Mouse (Mus musculus) MEL (cell line): ENCODE measurements at regions not wholly inside any gene's neighbourhood (a gene's known extent, or its start where the extent isn't known, plus 50 kb on each side); places are given as distances from the start of the nearest gene placed in this dataset.

Experiments
- DNase-seq: peaks from one replicate; pipeline ENCODE4 v3.0.0; 2011; ENCODE audit warnings: low read depth, low spot score
- H3K27ac ChIP-seq: 2 replicates; pipeline ENCODE4 v1.5.1; 2012; ENCODE audit warnings: low read depth, mild to moderate bottlenecking, control low read depth, low read length, moderate library complexity; ENCODE audit not compliant: control insufficient read depth
- H3K27me3 ChIP-seq, 2 experiments: fragments of 150-350 bp in 1 of 2; sonication (generic) in 1 of 2; 2 replicates each; pipeline ENCODE4 v1.6.1; 2012; ENCODE audit warnings: low read length in 2 of 2, mild to moderate bottlenecking in 2 of 2, improper control_type of control experiment in 1 of 2, moderate library complexity in 1 of 2; ENCODE audit not compliant: insufficient read depth in 2 of 2, control insufficient read depth in 1 of 2
- H3K36me3 ChIP-seq, 2 experiments: 2 replicates each; pipeline ENCODE4 v1.6.1; 2012 to 2014; ENCODE audit warnings: low read length in 2 of 2, improper control_type of control experiment in 1 of 2, inconsistent platforms in 1 of 2, mild to moderate bottlenecking in 1 of 2; ENCODE audit not compliant: insufficient read depth in 2 of 2, control insufficient read depth in 1 of 2
- H3K4me1 ChIP-seq, 2 experiments: fragments of 150-350 bp in 1 of 2; sonication (generic) in 1 of 2; 2 replicates each; pipeline ENCODE4 v1.6.1; 2012; ENCODE audit warnings: low read length in 2 of 2, improper control_type of control experiment in 1 of 2, mild to moderate bottlenecking in 1 of 2; ENCODE audit not compliant: insufficient read depth in 2 of 2, control insufficient read depth in 1 of 2
- H3K4me3 ChIP-seq, 2 experiments: fragments of 150-350 bp in 1 of 2; sonication (generic) in 1 of 2; 2 replicates each; pipeline ENCODE4 v1.5.1; 2012; ENCODE audit warnings: low read depth in 2 of 2, low read length in 2 of 2, mild to moderate bottlenecking in 2 of 2, moderate library complexity in 2 of 2, control low read depth in 1 of 2, improper control_type of control experiment in 1 of 2; ENCODE audit not compliant: control insufficient read depth in 1 of 2, insufficient read depth in 1 of 2
- H3K79me2 ChIP-seq: 2 replicates; pipeline ENCODE4 v1.6.1; 2012; ENCODE audit warnings: mild to moderate bottlenecking, low read length, moderate library complexity; ENCODE audit not compliant: control insufficient read depth, poor library complexity, insufficient read depth
- H3K9ac ChIP-seq: 2 replicates; pipeline ENCODE4 v1.6.1; 2012; ENCODE audit warnings: low read depth, mild to moderate bottlenecking, control low read depth, low read length, moderate library complexity; ENCODE audit not compliant: control insufficient read depth, poor library complexity, severe bottlenecking
- H3K9me3 ChIP-seq: fragments of 150-350 bp; sonication (generic); replicated peaks from 2 replicates; pipeline ENCODE4 v1.6.1; 2012; ENCODE audit warnings: mild to moderate bottlenecking, low read length, improper control_type of control experiment, moderate library complexity; ENCODE audit not compliant: insufficient read depth
- CHD1 ChIP-seq: IDR thresholded peaks from 2 replicates; pipeline ENCODE4 v1.6.1; 2012; ENCODE audit warnings: low read depth, mild to moderate bottlenecking, inconsistent platforms, low read length, improper control_type of control experiment
- CHD2 ChIP-seq: IDR thresholded peaks from 2 replicates; pipeline ENCODE4 v1.6.1; 2011; ENCODE audit warnings: low read length, improper control_type of control experiment
- CTCF ChIP-seq, 3 experiments: IDR thresholded peaks in 2 of 3; conservative IDR thresholded peaks in 1 of 3; 2 replicates each; pipeline ENCODE4 v1.5.1; 2011 to 2012; ENCODE audit warnings: low read length in 3 of 3, low read depth in 2 of 3, mild to moderate bottlenecking in 2 of 3, improper control_type of control experiment in 1 of 3, inconsistent platforms in 1 of 3, mixed read lengths in 1 of 3, moderate library complexity in 1 of 3; ENCODE audit not compliant: control insufficient read depth in 1 of 3, insufficient read depth in 1 of 3, poor library complexity in 1 of 3, severe bottlenecking in 1 of 3
- E2F4 ChIP-seq: IDR thresholded peaks from 2 replicates; pipeline ENCODE4 v1.6.1; 2011; ENCODE audit warnings: low read depth, low read length, improper control_type of control experiment, borderline replicate concordance
- ETS1 ChIP-seq: IDR thresholded peaks from 2 replicates; pipeline ENCODE4 v1.6.1; 2012; ENCODE audit warnings: low read depth, mild to moderate bottlenecking, inconsistent platforms, low read length, improper control_type of control experiment, moderate library complexity
- GABPA ChIP-seq: IDR thresholded peaks from 2 replicates; pipeline ENCODE4 v1.6.1; 2012; ENCODE audit warnings: low read depth, mild to moderate bottlenecking, inconsistent platforms, low read length, improper control_type of control experiment, moderate library complexity
- GATA1 ChIP-seq: IDR thresholded peaks from 2 replicates; pipeline ENCODE4 v1.6.1; 2011; ENCODE audit warnings: low read depth, low read length, improper control_type of control experiment
- JUND ChIP-seq: IDR thresholded peaks from 2 replicates; pipeline ENCODE4 v1.6.1; 2011; ENCODE audit warnings: low read depth, mild to moderate bottlenecking, improper control_type of control experiment, low read length
- KAT2A ChIP-seq: conservative IDR thresholded peaks from 2 replicates; pipeline ENCODE4 v1.6.1; 2012; ENCODE audit warnings: low read depth, low read length, improper control_type of control experiment, inconsistent platforms
- MAFK ChIP-seq: IDR thresholded peaks from 2 replicates; pipeline ENCODE4 v1.6.1; 2011; ENCODE audit warnings: low read depth, mild to moderate bottlenecking, low read length, improper control_type of control experiment, borderline replicate concordance
- MAX ChIP-seq: IDR thresholded peaks from 2 replicates; pipeline ENCODE4 v1.6.1; 2011; ENCODE audit warnings: low read length, improper control_type of control experiment
- MAZ ChIP-seq: IDR thresholded peaks from 2 replicates; pipeline ENCODE4 v1.6.1; 2012; ENCODE audit warnings: low read depth, mild to moderate bottlenecking, inconsistent platforms, low read length, improper control_type of control experiment
- MXI1 ChIP-seq: IDR thresholded peaks from 2 replicates; pipeline ENCODE4 v1.6.1; 2011; ENCODE audit warnings: mild to moderate bottlenecking, low read depth, low read length, improper control_type of control experiment
- NELFE ChIP-seq: IDR thresholded peaks from 2 replicates; pipeline ENCODE4 v1.6.1; 2011; ENCODE audit warnings: low read depth, low read length, improper control_type of control experiment
- POLR2A ChIP-seq, 2 experiments: IDR thresholded peaks; 2 replicates each; pipeline ENCODE4 v1.6.1; 2011 to 2012; ENCODE audit warnings: low read length in 2 of 2, mild to moderate bottlenecking in 2 of 2, control low read depth in 1 of 2, improper control_type of control experiment in 1 of 2, low read depth in 1 of 2, moderate library complexity in 1 of 2; ENCODE audit not compliant: control insufficient read depth in 1 of 2, insufficient read depth in 1 of 2, poor library complexity in 1 of 2
- POLR2AphosphoS2 ChIP-seq: IDR thresholded peaks from 2 replicates; pipeline ENCODE4 v1.6.1; 2011; ENCODE audit warnings: low read length, improper control_type of control experiment
- RAD21 ChIP-seq: IDR thresholded peaks from 2 replicates; pipeline ENCODE4 v1.6.1; 2011; ENCODE audit warnings: mild to moderate bottlenecking, low read depth, low read length, improper control_type of control experiment
- RCOR1 ChIP-seq: IDR thresholded peaks from 2 replicates; pipeline ENCODE4 v1.6.1; 2012; ENCODE audit warnings: low read depth, mild to moderate bottlenecking, inconsistent platforms, low read length, improper control_type of control experiment
- SMC3 ChIP-seq: IDR thresholded peaks from 2 replicates; pipeline ENCODE4 v1.6.1; 2011; ENCODE audit warnings: low read depth, low read length, improper control_type of control experiment
- USF1 ChIP-seq: IDR thresholded peaks from 2 replicates; pipeline ENCODE4 v1.6.1; 2014; ENCODE audit warnings: low read depth, mild to moderate bottlenecking, inconsistent platforms, low read length, improper control_type of control experiment, moderate library complexity
- ZKSCAN1 ChIP-seq: IDR thresholded peaks from 2 replicates; pipeline ENCODE4 v1.6.1; 2012; ENCODE audit warnings: low read depth, mild to moderate bottlenecking, inconsistent platforms, low read length, improper control_type of control experiment, moderate library complexity
- ZMIZ1 ChIP-seq: IDR thresholded peaks from 2 replicates; pipeline ENCODE4 v1.6.1; 2012; ENCODE audit warnings: low read depth, mild to moderate bottlenecking, inconsistent platforms, low read length, improper control_type of control experiment, moderate library complexity
- ZNF384 ChIP-seq: IDR thresholded peaks from 2 replicates; pipeline ENCODE4 v1.6.1; 2012; ENCODE audit warnings: low read depth, mild to moderate bottlenecking, inconsistent platforms, low read length, improper control_type of control experiment

DNA sequence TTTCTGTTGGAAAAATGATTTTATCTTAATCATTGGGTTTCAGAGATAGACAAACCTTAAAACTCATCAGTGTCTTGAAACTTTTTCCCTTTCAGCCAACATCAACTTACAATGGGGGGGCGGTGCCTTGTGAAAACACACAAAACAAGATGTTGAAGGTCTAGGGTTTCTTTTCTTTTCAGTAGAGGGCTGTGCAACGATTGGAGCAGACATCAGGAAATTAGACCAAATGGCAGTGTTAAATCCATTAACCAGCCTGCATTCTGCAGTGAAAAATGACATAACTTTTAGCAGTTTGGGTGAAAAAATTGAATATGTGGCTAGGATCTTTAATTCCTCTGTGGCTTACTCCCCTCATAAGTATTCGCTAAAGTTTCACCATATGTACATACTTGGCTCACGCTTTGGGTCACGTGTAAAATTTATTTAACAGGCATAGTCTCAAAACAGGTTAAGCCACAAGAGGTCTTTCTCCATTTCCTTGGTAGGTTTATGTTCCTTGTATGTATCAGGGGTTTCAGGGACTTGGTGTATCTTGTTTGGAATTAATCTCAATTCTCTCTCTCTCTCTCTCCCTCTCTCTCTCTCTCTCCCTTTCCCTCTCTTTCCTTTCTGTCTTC, 296.8 kb downstream of the Flrt2 start:
- Histone ChIP-seq H3K79me2 (no peaks in the 10 kb centered on the region), H3K27ac (no peak overlapping the region), H3K9me3 (no peaks in the 10 kb centered on the region), H3K36me3 (no peaks in the 10 kb centered on the region), H3K4me1 (no peaks in the 10 kb centered on the region), H3K4me3 (no peak overlapping the region), H3K27me3 (no peaks in the 10 kb centered on the region), H3K9ac (no peak overlapping the region)
- DNase-seq, result no peak
- TF ChIP-seq USF1, result no peak
- no peak for TF ChIP-seq MAZ
- TF ChIP-seq ETS1, result no peak
- no peak for TF ChIP-seq CHD1

DNA sequence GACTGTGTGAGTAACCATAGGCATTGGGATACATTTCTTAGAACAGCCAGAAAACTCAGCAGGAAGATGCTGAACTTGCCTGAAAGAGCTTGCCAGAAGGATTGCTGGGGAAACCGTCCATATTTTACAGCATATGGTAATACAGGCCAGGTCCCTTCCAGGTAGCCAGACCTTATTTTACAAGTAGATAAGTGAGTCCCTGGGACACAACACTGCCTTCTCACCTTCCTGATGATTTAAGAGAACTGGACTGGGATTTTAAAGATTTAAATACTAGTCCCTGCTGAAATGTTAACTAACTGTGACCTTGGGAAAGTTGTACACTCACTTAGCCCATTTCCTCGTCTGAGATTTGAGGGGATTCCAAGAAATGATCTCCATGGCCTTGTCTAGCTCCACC, 302.9 kb downstream of the Flrt2 start:
- Histone ChIP-seq H3K4me1 (no peaks in the 10 kb centered on the region), H3K9me3 (no peaks in the 10 kb centered on the region), H3K9ac (no peak overlapping the region), H3K36me3 (no peaks in the 10 kb centered on the region), H3K27ac (no peak overlapping the region), H3K79me2 (no peaks in the 10 kb centered on the region), H3K27me3 (no peaks in the 10 kb centered on the region), H3K4me3 (no peak overlapping the region)
- TF ChIP-seq MAZ, result no peak
- TF ChIP-seq ETS1, result no peak
- no peak for TF ChIP-seq USF1
- TF ChIP-seq ZKSCAN1, result no peak
- TF ChIP-seq GATA1, result no peak
- TF ChIP-seq E2F4, result no peak
- no peak for TF ChIP-seq CTCF (IDR thresholded peaks at IDR 0.05 in 2 of 3, conservative IDR thresholded peaks at IDR 0.05 in 1 of 3; ENCODE audit: control insufficient read depth in 1 of 3, insufficient read depth in 1 of 3, low read depth in 2 of 3, low read length in 3 of 3, poor library complexity in 1 of 3, severe bottlenecking in 1 of 3)
- TF ChIP-seq NELFE, result no peak
- no peak for TF ChIP-seq CHD1
- TF ChIP-seq MAX, result no peak
- no peak for TF ChIP-seq ZMIZ1
- TF ChIP-seq JUND, result no peak
- no peak for TF ChIP-seq CHD2
- DNase-seq, result no peak

DNA sequence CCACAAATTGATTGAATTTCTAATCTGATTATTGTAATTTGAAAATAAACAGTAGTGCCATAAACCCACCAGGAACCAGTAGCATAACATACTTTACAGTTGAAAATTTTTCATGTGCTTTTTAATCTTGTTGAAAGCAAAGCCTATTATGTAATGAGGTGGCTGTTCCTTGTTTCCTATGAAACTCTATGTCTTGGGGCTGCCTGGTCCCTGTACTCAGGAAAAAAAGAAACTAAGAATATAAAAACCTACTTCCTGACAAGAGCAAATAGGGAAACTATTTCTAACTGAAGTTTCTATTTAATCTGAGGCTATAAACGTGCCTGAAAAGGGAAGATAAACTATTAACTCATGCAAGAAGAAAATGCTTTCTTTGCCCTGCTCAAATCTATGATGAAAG, 338.2 kb downstream of the Flrt2 start:
- TF ChIP-seq POLR2AphosphoS2, result no peak
- no peak for TF ChIP-seq ETS1
- no peak for TF ChIP-seq RAD21
- TF ChIP-seq MXI1, result no peak
- TF ChIP-seq GABPA, result no peak
- TF ChIP-seq POLR2A (IDR thresholded peaks at IDR 0.05; ENCODE audit: control insufficient read depth in 1 of 2, insufficient read depth in 1 of 2, low read depth in 1 of 2, low read length in 2 of 2, poor library complexity in 1 of 2), result no peak
- TF ChIP-seq CTCF (IDR thresholded peaks at IDR 0.05 in 2 of 3, conservative IDR thresholded peaks at IDR 0.05 in 1 of 3; ENCODE audit: control insufficient read depth in 1 of 3, insufficient read depth in 1 of 3, low read depth in 2 of 3, low read length in 3 of 3, poor library complexity in 1 of 3, severe bottlenecking in 1 of 3), result no peak
- no peak for TF ChIP-seq KAT2A
- TF ChIP-seq RCOR1, result no peak
- no peak for TF ChIP-seq ZNF384
- no peak for TF ChIP-seq JUND
- no peak for TF ChIP-seq E2F4
- TF ChIP-seq MAFK, result no peak
- TF ChIP-seq SMC3, result no peak
- TF ChIP-seq, all 39 proteins: peak for 0
- no peak for DNase-seq
- H3K9me3 ChIP-seq, result no peaks in the 10 kb centered on the region
- H3K27ac ChIP-seq, result no peak overlapping the region
- no peaks in the 10 kb centered on the region for H3K79me2 ChIP-seq
- H3K27me3 ChIP-seq, result no peaks in the 10 kb centered on the region
- H3K4me3 ChIP-seq, result no peak overlapping the region
- H3K9ac ChIP-seq, result no peak overlapping the region
- no peaks in the 10 kb centered on the region for H3K36me3 ChIP-seq
- H3K4me1 ChIP-seq, result no peaks in the 10 kb centered on the region
